Mouse (Mus musculus) kidney, adult 2 months (tissue): ENCODE results near the gene Ndufa13. TPM values are rescaled to one million over a fixed set of nuclear protein-coding genes. Genes with fewer than 3 reads are reported as not detected.

ENCODE experiments used
- DNase-seq: peaks from one replicate; pipeline ENCODE4 v3.0.0; 2021
- H3K27ac ChIP-seq: fragments of 200-500 bp; 2 replicates; pipeline ENCODE4 v1.5.1; 2012; ENCODE audit warnings: low read depth, low read length, control low read depth, inconsistent platforms; ENCODE audit not compliant: insufficient read depth
- H3K27me3 ChIP-seq: fragments of 200-500 bp; replicated peaks from 2 replicates; pipeline ENCODE4 v1.6.1; 2012; ENCODE audit warnings: mild to moderate bottlenecking, moderate library complexity, low read length, inconsistent platforms; ENCODE audit not compliant: control insufficient read depth, insufficient read depth
- H3K36me3 ChIP-seq: fragments of 200-500 bp; 2 replicates; pipeline ENCODE4 v1.6.1; 2012; ENCODE audit warnings: mild to moderate bottlenecking, moderate library complexity, low read length, inconsistent platforms; ENCODE audit not compliant: control insufficient read depth, insufficient read depth
- H3K4me1 ChIP-seq: fragments of 200-500 bp; 2 replicates; pipeline ENCODE4 v1.6.1; 2011; ENCODE audit warnings: low read length; ENCODE audit not compliant: control insufficient read depth, insufficient read depth
- H3K4me3 ChIP-seq: fragments of 200-500 bp; 2 replicates; pipeline ENCODE4 v1.5.1; 2011; ENCODE audit warnings: mild to moderate bottlenecking, low read depth, low read length, control low read depth; ENCODE audit not compliant: insufficient read depth
- CTCF ChIP-seq: fragments of 200-500 bp; conservative IDR thresholded peaks from 2 replicates; pipeline ENCODE4 v1.5.1; 2011; ENCODE audit warnings: low read depth, mild to moderate bottlenecking, control low read depth, low read length, moderate library complexity, mixed read lengths; ENCODE audit not compliant: insufficient read depth, insufficient read length
- POLR2A ChIP-seq: fragments of 200-500 bp; IDR thresholded peaks from one replicate; pipeline ENCODE4 v1.6.1; 2011; ENCODE audit warnings: low read depth, low read length, control low read depth
- WGBS: fragments of 180-500 bp; shearing (Covaris S2); methylation state at CpG from one replicate; pipeline ENCODE4 v1.1.7; 2018; 5-methylcytosine and 5-hydroxymethylcytosine counted together
- polyA plus RNA-seq: library from polyadenylated mRNA; depleted of rRNA; stranded (reverse); fragments of >200 nt; gene quantifications from 2 replicates; pipeline ENCODE4 v1.2.3, GENCODE M21; 2012

Gene Ndufa13
- polyA plus RNA-seq, 1 experiment = 372 TPM

GRCm38 (mm10) chr8:69936050-69936794 is 33.9 kb upstream of the Ndufa13 start:
- 48% methylated on average over 7 of the region's 7 CpGs for WGBS
- TF ChIP-seq POLR2A (no peak), CTCF (no peak)
- Histone ChIP-seq H3K36me3 (no peaks in the 10 kb centered on the region; the same call in 1 of the 2 replicates), H3K27me3 (no peaks in the 10 kb centered on the region), H3K4me3 (no peak overlapping the region), H3K27ac (peak overlapping the region; percentile 35), H3K4me1 (peaks cover 41% of the 10 kb centered on the region)
- peak; percentile 83 for DNase-seq

- WGBS = 89% methylated on average over 3 of the region's 3 CpGs
- H3K36me3 ChIP-seq = no peaks in the 10 kb centered on the region; the same call in 1 of the 2 replicates
- peak overlapping the region; percentile 35; the same call in 1 of the 2 replicates for H3K27ac ChIP-seq
- no peak for DNase-seq
- no peak overlapping the region for H3K4me3 ChIP-seq
- TF ChIP-seq POLR2A = no peak
- TF ChIP-seq CTCF = no peak
- no peaks in the 10 kb centered on the region for H3K27me3 ChIP-seq
- peaks cover 37% of the 10 kb centered on the region for H3K4me1 ChIP-seq
These were observed 33.1 kb upstream of the Ndufa13 start for GRCm38 (mm10) chr8:69935431-69935830.

- Histone ChIP-seq H3K27me3 (no peaks in the 10 kb centered on the region), H3K4me3 (no peak overlapping the region), H3K36me3 (no peaks in the 10 kb centered on the region; the same call in 1 of the 2 replicates), H3K27ac (0 out of 2 replicates have a peak overlapping the region, but pooled peaks have one; percentile 11), H3K4me1 (peaks cover 28% of the 10 kb centered on the region)
- no peak for DNase-seq
- TF ChIP-seq POLR2A (no peak), CTCF (no peak)
- WGBS = 67% methylated on average over 5 of the region's 5 CpGs
These were observed 32.2 kb upstream of the Ndufa13 start for GRCm38 (mm10) chr8:69934582-69934981.

- Histone ChIP-seq H3K36me3 (no peaks in the 10 kb centered on the region; the same call in 1 of the 2 replicates), H3K4me3 (no peak overlapping the region), H3K27me3 (no peaks in the 10 kb centered on the region), H3K4me1 (peaks cover 22% of the 10 kb centered on the region), H3K27ac (no peak overlapping the region)
- WGBS = 37% methylated on average over 2 of the region's 2 CpGs
- TF ChIP-seq POLR2A (no peak), CTCF (no peak)
- no peak for DNase-seq
These were observed 31.5 kb upstream of the Ndufa13 start for GRCm38 (mm10) chr8:69933811-69934210.

GRCm38 (mm10) chr8:69926901-69927300 is 24.5 kb upstream of the Ndufa13 start:
- H3K4me1 ChIP-seq = peaks cover 7% of the 10 kb centered on the region; the same call in 1 of the 2 replicates
- no peaks in the 10 kb centered on the region for H3K27me3 ChIP-seq
- no peak overlapping the region for H3K4me3 ChIP-seq
- DNase-seq = peak; percentile 59
- H3K27ac ChIP-seq = no peak overlapping the region
- TF ChIP-seq POLR2A (no peak), CTCF (no peak)
- H3K36me3 ChIP-seq = no peaks in the 10 kb centered on the region

GRCm38 (mm10) chr8:69923986-69924385 is 21.6 kb upstream of the Ndufa13 start:
- WGBS = 74% methylated on average over 1 of the region's 1 CpGs
- no peaks in the 10 kb centered on the region for H3K27me3 ChIP-seq
- H3K4me3 ChIP-seq = no peak overlapping the region
- H3K27ac ChIP-seq = no peak overlapping the region
- no peaks in the 10 kb centered on the region for H3K36me3 ChIP-seq
- TF ChIP-seq POLR2A (no peak), CTCF (no peak)
- DNase-seq = no peak
- peaks cover 23% of the 10 kb centered on the region for H3K4me1 ChIP-seq

- TF ChIP-seq CTCF (no peak), POLR2A (no peak)
- WGBS = 70% methylated on average over 2 of the region's 2 CpGs
- Histone ChIP-seq H3K4me3 (no peak overlapping the region), H3K27me3 (no peaks in the 10 kb centered on the region), H3K27ac (peak overlapping the region; percentile 6; the same call in 1 of the 2 replicates), H3K36me3 (peaks cover 2% of the 10 kb centered on the region; the same call in 1 of the 2 replicates), H3K4me1 (peaks cover 16% of the 10 kb centered on the region)
- peak; percentile 78 for DNase-seq
These were observed 18.8 kb upstream of the Ndufa13 start for GRCm38 (mm10) chr8:69921141-69921540.
